In the genomic region with DNA sequence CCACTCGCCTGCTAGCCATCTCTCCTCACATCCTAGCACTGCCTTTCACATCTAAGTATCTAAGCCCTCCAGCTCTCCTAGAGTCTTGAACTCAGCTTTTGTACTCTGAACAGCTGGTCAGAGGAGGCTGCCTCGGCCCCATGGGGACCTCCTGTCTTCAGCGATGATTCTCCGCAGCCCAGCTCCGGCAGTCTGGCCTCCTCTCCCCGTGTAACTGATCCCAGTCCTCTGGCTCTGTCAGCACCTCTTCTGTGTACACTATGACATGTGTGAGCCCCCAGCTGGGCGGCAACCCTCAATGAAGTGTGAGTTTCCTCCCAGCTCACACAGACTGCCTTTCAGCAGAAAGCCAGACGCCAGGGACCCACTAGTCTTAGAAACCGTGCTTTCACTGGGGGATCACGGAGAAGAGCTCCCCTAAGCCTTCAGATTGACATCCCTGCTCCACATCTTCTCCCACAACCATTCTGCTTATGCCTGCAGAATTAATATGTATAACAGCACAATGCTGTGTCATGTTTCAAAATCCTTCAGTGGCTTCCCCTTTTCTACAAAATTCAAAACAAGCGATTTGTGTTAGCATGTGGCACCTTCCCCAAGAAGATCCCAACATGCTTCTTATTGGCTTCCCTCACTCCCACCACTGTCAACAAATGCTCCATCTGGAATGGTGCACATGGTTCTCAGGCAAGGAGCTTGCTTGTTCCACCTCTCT, we compare ENCODE assay signal across 8 mouse cellular contexts. TPM values are rescaled to one million over a fixed set of nuclear protein-coding genes. Genes with fewer than 3 reads are reported as not detected.
DNase-seq lines count a peak whose midpoint lies in the region; ATAC-seq lines count a peak whose summit lies in the region.

No protein-coding gene starts in this region.

- WGBS in embryonic facial prominence, embryonic 10.5 days: 48% methylated on average over 11 of the region's 11 CpGs
- WGBS in heart, embryonic 13.5 days: 22% methylated on average over 11 of the region's 11 CpGs

- H3K4me1 ChIP-seq in embryonic facial prominence, embryonic 10.5 days: peaks cover 48% of the 10 kb centered on the region
- H3K4me1 ChIP-seq in heart, embryonic 13.5 days: peaks cover 41% of the 10 kb centered on the region

- no peaks in the 10 kb centered on the region for H3K9me3 ChIP-seq in embryonic facial prominence, embryonic 10.5 days
- H3K9me3 ChIP-seq in heart, embryonic 13.5 days: no peaks in the 10 kb centered on the region

- H3K27me3 ChIP-seq in embryonic facial prominence, embryonic 10.5 days (replicated peaks; ENCODE audit: low read depth, poor library complexity, severe bottlenecking): 0 out of 2 replicates have a peak, but pooled peaks cover 8% of the 10 kb centered on the region
- H3K27me3 ChIP-seq in heart, embryonic 13.5 days (replicated peaks): peaks cover 34% of the 10 kb centered on the region

- peak overlapping the region; percentile 44 for H3K4me2 ChIP-seq in heart, embryonic 13.5 days

- DNase-seq in left cerebral cortex, postnatal 4 days: peak; percentile 45
- no peak for DNase-seq in left cerebral cortex, adult 11 months (ENCODE audit: low spot score)
- DNase-seq in embryonic facial prominence, embryonic 10.5 days (ENCODE audit: low spot score): peak; percentile 66
- peak; percentile 64 for DNase-seq in mesoderm, embryonic 11.5 days (ENCODE audit: low read depth, low spot score)
- no peak for DNase-seq in adrenal gland, adult 2 months
- DNase-seq in adrenal gland, adult 18-20 months (ENCODE audit: low spot score in 2 of 2): no peak
- no peak for DNase-seq in spleen, postnatal 14 days (ENCODE audit: low spot score in 2 of 2)

- intact Hi-C loops in left cerebral cortex, postnatal 4 days (cut with DNase I): no loop called here

- no peak overlapping the region for H3K4me3 ChIP-seq in embryonic facial prominence, embryonic 10.5 days
- 0 out of 2 replicates have a peak overlapping the region, but pooled peaks have one; percentile 0 for H3K4me3 ChIP-seq in heart, embryonic 13.5 days

- peak; percentile 68; the same call in 1 of the 2 replicates for ATAC-seq in heart, embryonic 13.5 days (ENCODE audit: extremely low read depth, insufficient number of reproducible peaks, low FRiP score, low TSS enrichment)

- peak overlapping the region; percentile 75 for H3K27ac ChIP-seq in embryonic facial prominence, embryonic 10.5 days (replicated peaks)
- peak overlapping the region; percentile 78 for H3K27ac ChIP-seq in heart, embryonic 13.5 days (replicated peaks)

- H3K36me3 ChIP-seq in embryonic facial prominence, embryonic 10.5 days (replicated peaks): no peaks in the 10 kb centered on the region
- no peaks in the 10 kb centered on the region for H3K36me3 ChIP-seq in heart, embryonic 13.5 days

- H3K9ac ChIP-seq in heart, embryonic 13.5 days: peak overlapping the region; percentile 58

RNA-seq across cellular contexts. Expression of a gene that starts 15.8 kb away (rescaled TPM):
- 10 to 100 TPM; 59.8 to 63.0 TPM for total RNA-seq in left cerebral cortex, postnatal 4 days (2021)
- polyA plus RNA-seq in embryonic facial prominence, embryonic 10.5 days (2016; fragmentation: Nextera tagmentation; extraction: Ambion mirVana): 46.3 and 47.6 TPM in 2 replicates
- polyA plus RNA-seq in heart, embryonic 13.5 days (2015; fragmentation: Nextera tagmentation; extraction: Ambion mirVana): 19.2 and 21.1 TPM in 2 replicates
- total RNA-seq in adrenal gland, adult 2 months (2021): 10 to 100 TPM; 25.3 to 47.5 TPM
- polyA plus RNA-seq in adrenal gland, adult 2 months (2012; rRNA removed): 10.9 and 12.1 TPM in 2 replicates
- 10 to 100 TPM; 28.6 to 32.5 TPM for total RNA-seq in adrenal gland, adult 18-20 months (2021)

RNA-seq across cellular contexts. Expression of a gene that starts 30.5 kb away (rescaled TPM):
- total RNA-seq in left cerebral cortex, postnatal 4 days (2021): 10 to 100 TPM; 65.0 to 72.7 TPM
- polyA plus RNA-seq in embryonic facial prominence, embryonic 10.5 days (2016; fragmentation: Nextera tagmentation; extraction: Ambion mirVana): 56.8 and 57.5 TPM in 2 replicates
- polyA plus RNA-seq in heart, embryonic 13.5 days (2015; fragmentation: Nextera tagmentation; extraction: Ambion mirVana): 35.5 and 35.7 TPM in 2 replicates
- total RNA-seq in adrenal gland, adult 2 months (2021): 10 to 100 TPM; 58.6 to 77.4 TPM
- polyA plus RNA-seq in adrenal gland, adult 2 months (2012; rRNA removed): 5.5 and 7.0 TPM in 2 replicates
- total RNA-seq in adrenal gland, adult 18-20 months (2021): 10 to 100 TPM; 64.2 to 80.5 TPM

Comparison
In these comparisons a context has a peak if more than half of its experiments do, and no peak if none do; other contexts are left out.
1. DNase-seq: peak in left cerebral cortex, postnatal 4 days (single experiment), embryonic facial prominence, embryonic 10.5 days (single experiment) and mesoderm, embryonic 11.5 days (single experiment); none in left cerebral cortex, adult 11 months (single experiment), adrenal gland, adult 2 months (single experiment), adrenal gland, adult 18-20 months (0 of 2) and spleen, postnatal 14 days (0 of 2).